Mouse (Mus musculus) monocyte, adult 2 months (primary cell): ENCODE measurements at regions not wholly inside any gene's neighbourhood (a gene's known extent, or its start where the extent isn't known, plus 50 kb on each side); places are given as distances from the start of the nearest gene placed in this dataset.

Experiments
- DNase-seq, 2 experiments: peaks; one replicate each; pipeline ENCODE4 v3.0.0; 2022; ENCODE audit warnings: low spot score in 2 of 2, low read depth in 1 of 2

- no peak for DNase-seq
These were observed 73.1 kb upstream of the Cpm start for GRCm38 (mm10) chr10:117556027-117556789.

- DNase-seq: no peak
These were observed 73.8 kb upstream of the Cpm start for GRCm38 (mm10) chr10:117555542-117555941.

GRCm38 (mm10) chr10:117555044-117555443, 74.3 kb upstream of the Cpm start:
- no peak for DNase-seq

GRCm38 (mm10) chr10:117554533-117554932, 74.8 kb upstream of the Cpm start:
- DNase-seq: no peak

- DNase-seq: no peak
These were observed 75.8 kb upstream of the Cpm start for GRCm38 (mm10) chr10:117553211-117554186.

GRCm38 (mm10) chr10:117552049-117552652, 77.1 kb upstream of the Cpm start:
- DNase-seq: no peak

- DNase-seq: no peak
These were observed 77.9 kb upstream of the Cpm start for GRCm38 (mm10) chr10:117551234-117552048.

- DNase-seq: no peak
These were observed 79.3 kb upstream of the Cpm start for GRCm38 (mm10) chr10:117549854-117550605.

GRCm38 (mm10) chr10:117549506-117549830, 79.8 kb upstream of the Cpm start:
- no peak for DNase-seq

GRCm38 (mm10) chr10:117548775-117549505, 80.4 kb upstream of the Cpm start:
- no peak for DNase-seq

GRCm38 (mm10) chr10:117548262-117548661, 81.0 kb upstream of the Cpm start:
- DNase-seq: no peak

GRCm38 (mm10) chr10:117547275-117547674, 82.0 kb upstream of the Cpm start:
- no peak for DNase-seq

GRCm38 (mm10) chr10:117545842-117546631, 83.3 kb upstream of the Cpm start:
- DNase-seq: no peak

- DNase-seq: no peak
These were observed 84.4 kb upstream of the Cpm start for GRCm38 (mm10) chr10:117544680-117545546.

- no peak for DNase-seq
These were observed 85.2 kb upstream of the Cpm start for GRCm38 (mm10) chr10:117543995-117544679.

- DNase-seq: no peak
These were observed 85.7 kb upstream of the Cpm start for GRCm38 (mm10) chr10:117543696-117543950.

- DNase-seq: no peak
These were observed 86.2 kb upstream of the Cpm start for GRCm38 (mm10) chr10:117542886-117543695.
